In genomic region chr12:8313773-8314172, GRCm38 (mm10) we compare ENCODE assay signal across 8 mouse cellular contexts. TPM values are rescaled to one million over a fixed set of nuclear protein-coding genes. Genes with fewer than 3 reads are reported as not detected.
DNase-seq lines count a peak whose midpoint lies in the region; ATAC-seq and TF ChIP-seq lines count a peak whose summit lies in the region.

No protein-coding gene starts in this region.

- no peak for DNase-seq in lung, postnatal 25 days (ENCODE audit: low spot score)
- no peak for DNase-seq in cerebellum, postnatal 36 days
- no peak for DNase-seq in spleen, adult 12 weeks (ENCODE audit: low spot score)
- DNase-seq in testis, postnatal 10 days (ENCODE audit: low spot score): no peak

- ATAC-seq in lung, embryonic 15.5 days (ENCODE audit: borderline replicate concordance, extremely low read depth, low FRiP score, low TSS enrichment): peak; percentile 27; the same call in 1 of the 2 replicates
- peak; percentile 37; the same call in 1 of the 2 replicates for ATAC-seq in embryonic facial prominence, embryonic 12.5 days (ENCODE audit: insufficient number of reproducible peaks, insufficient read depth, low FRiP score, low TSS enrichment)
- ATAC-seq in intestine, postnatal 0 days: peak; percentile 2
- peak; percentile 32; the same call in 1 of the 2 replicates for ATAC-seq in neural tube, embryonic 14.5 days (ENCODE audit: low read depth)

- WGBS in lung, embryonic 15.5 days: 19% methylated on average over 12 of the region's 12 CpGs
- 17% methylated on average over 12 of the region's 12 CpGs for WGBS in embryonic facial prominence, embryonic 12.5 days
- 14% methylated on average over 12 of the region's 12 CpGs for WGBS in intestine, postnatal 0 days
- WGBS in neural tube, embryonic 14.5 days: 23% methylated on average over 12 of the region's 12 CpGs

- peak overlapping the region; percentile 66 for H3K9ac ChIP-seq in lung, embryonic 15.5 days
- peak overlapping the region; percentile 66 for H3K9ac ChIP-seq in embryonic facial prominence, embryonic 12.5 days
- H3K9ac ChIP-seq in intestine, postnatal 0 days (ENCODE audit: low read depth, low read length): peak overlapping the region; percentile 67
- peak overlapping the region; percentile 70 for H3K9ac ChIP-seq in neural tube, embryonic 14.5 days (replicated peaks; ENCODE audit: low read depth, low read length)

- no peaks in the 10 kb centered on the region for H3K9me3 ChIP-seq in lung, embryonic 15.5 days
- H3K9me3 ChIP-seq in embryonic facial prominence, embryonic 12.5 days: no peaks in the 10 kb centered on the region
- no peaks in the 10 kb centered on the region for H3K9me3 ChIP-seq in intestine, postnatal 0 days (ENCODE audit: control insufficient read depth)
- no peaks in the 10 kb centered on the region for H3K9me3 ChIP-seq in neural tube, embryonic 14.5 days (ENCODE audit: control insufficient read depth, low read length)

- peak overlapping the region; percentile 68 for H3K4me3 ChIP-seq in lung, embryonic 15.5 days
- peak overlapping the region; percentile 69 for H3K4me3 ChIP-seq in embryonic facial prominence, embryonic 12.5 days
- peak overlapping the region; percentile 74 for H3K4me3 ChIP-seq in intestine, postnatal 0 days (ENCODE audit: low read depth, low read length)
- peak overlapping the region; percentile 62 for H3K4me3 ChIP-seq in neural tube, embryonic 14.5 days (ENCODE audit: low read depth, low read length)

- TF ChIP-seq CTCF in intestine, postnatal 0 days (IDR thresholded peaks at IDR 0.05; ENCODE audit: low read depth): no peak

- peaks cover 24% of the 10 kb centered on the region for H3K27me3 ChIP-seq in lung, embryonic 15.5 days
- H3K27me3 ChIP-seq in embryonic facial prominence, embryonic 12.5 days: peaks cover 27% of the 10 kb centered on the region
- H3K27me3 ChIP-seq in intestine, postnatal 0 days (replicated peaks; ENCODE audit: control insufficient read depth, insufficient read depth, low read length): peaks cover 10% of the 10 kb centered on the region; the same call in 1 of the 2 replicates
- H3K27me3 ChIP-seq in neural tube, embryonic 14.5 days (ENCODE audit: control insufficient read depth, insufficient read depth, low read length): no peaks in the 10 kb centered on the region

- no peak overlapping the region for H3K27ac ChIP-seq in lung, embryonic 15.5 days
- H3K27ac ChIP-seq in embryonic facial prominence, embryonic 12.5 days: no peak overlapping the region
- H3K27ac ChIP-seq in intestine, postnatal 0 days (ENCODE audit: low read depth, low read length): 0 out of 2 replicates have a peak overlapping the region, but pooled peaks have one; percentile 31
- H3K27ac ChIP-seq in neural tube, embryonic 14.5 days (ENCODE audit: low read depth, low read length): no peak overlapping the region

- peak overlapping the region; percentile 73 for H3K4me2 ChIP-seq in lung, embryonic 15.5 days
- peak overlapping the region; percentile 78 for H3K4me2 ChIP-seq in embryonic facial prominence, embryonic 12.5 days (replicated peaks)
- peak overlapping the region; percentile 85 for H3K4me2 ChIP-seq in intestine, postnatal 0 days (replicated peaks; ENCODE audit: low read depth)
- H3K4me2 ChIP-seq in neural tube, embryonic 14.5 days (ENCODE audit: low read depth, low read length): peak overlapping the region; percentile 88

- peaks cover 10% of the 10 kb centered on the region for H3K4me1 ChIP-seq in lung, embryonic 15.5 days
- peaks cover 21% of the 10 kb centered on the region for H3K4me1 ChIP-seq in embryonic facial prominence, embryonic 12.5 days
- no peaks in the 10 kb centered on the region for H3K4me1 ChIP-seq in intestine, postnatal 0 days (replicated peaks; ENCODE audit: control insufficient read depth, insufficient read depth, low read length)
- H3K4me1 ChIP-seq in neural tube, embryonic 14.5 days (ENCODE audit: control insufficient read depth, insufficient read depth, low read length): peaks cover 10% of the 10 kb centered on the region

- H3K36me3 ChIP-seq in lung, embryonic 15.5 days: peaks cover 4% of the 10 kb centered on the region; the same call in 1 of the 2 replicates
- H3K36me3 ChIP-seq in embryonic facial prominence, embryonic 12.5 days: no peaks in the 10 kb centered on the region
- peaks cover 14% of the 10 kb centered on the region for H3K36me3 ChIP-seq in intestine, postnatal 0 days (ENCODE audit: control insufficient read depth, insufficient read depth)
- no peaks in the 10 kb centered on the region for H3K36me3 ChIP-seq in neural tube, embryonic 14.5 days (ENCODE audit: control insufficient read depth, insufficient read depth, low read length)

RNA-seq across cellular contexts. Expression of gene Hs1bp3, which starts 0.5 kb away (rescaled TPM):
- 16.2 and 16.3 TPM in 2 replicates for polyA plus RNA-seq in lung, embryonic 15.5 days (2015; fragmentation: Nextera tagmentation; extraction: Ambion mirVana)
- polyA plus RNA-seq in embryonic facial prominence, embryonic 12.5 days (2016; fragmentation: Nextera tagmentation; extraction: Ambion mirVana): 19.1 and 20.3 TPM in 2 replicates
- polyA plus RNA-seq in intestine, postnatal 0 days (2015; fragmentation: Nextera tagmentation; extraction: Ambion mirVana): 20.5 and 22.2 TPM in 2 replicates
- polyA plus RNA-seq in neural tube, embryonic 14.5 days (2014; fragmentation: Nextera tagmentation; extraction: Ambion mirVana): 6.0 and 6.2 TPM in 2 replicates

RNA-seq across cellular contexts. Expression of gene Gdf7, which starts 12.0 kb away (rescaled TPM):
- polyA plus RNA-seq in lung, embryonic 15.5 days (2015; fragmentation: Nextera tagmentation; extraction: Ambion mirVana): not detected in 2 replicates
- 1.8 and 2.5 TPM in 2 replicates for polyA plus RNA-seq in embryonic facial prominence, embryonic 12.5 days (2016; fragmentation: Nextera tagmentation; extraction: Ambion mirVana)
- polyA plus RNA-seq in intestine, postnatal 0 days (2015; fragmentation: Nextera tagmentation; extraction: Ambion mirVana): not detected in 2 replicates
- 0.43 TPM in 1 of 2 replicates, not detected in the other for polyA plus RNA-seq in neural tube, embryonic 14.5 days (2014; fragmentation: Nextera tagmentation; extraction: Ambion mirVana)
